Mouse (Mus musculus) CH12.LX (cell line): ENCODE measurements around the gene Lrrc8c. TPM values are rescaled to one million over a fixed set of nuclear protein-coding genes. Genes with fewer than 3 reads are reported as not detected.
A peak's percentile ranks its signal among the peaks of the same experiment; 100 is the strongest.

Experiments used
- DNase-seq: peaks from one replicate; pipeline ENCODE4 v3.0.0-alpha.2; 2013; ENCODE audit errors: extremely low read depth
- H3K27ac ChIP-seq: 2 replicates; pipeline ENCODE4 v1.5.1; 2012; ENCODE audit warnings: low read depth, mild to moderate bottlenecking, control low read depth, moderate library complexity; ENCODE audit not compliant: insufficient read depth
- H3K27me3 ChIP-seq: replicated peaks from 2 replicates; pipeline ENCODE3; 2012; ENCODE audit warnings: inconsistent platforms
- H3K36me3 ChIP-seq, 2 experiments: replicated peaks in 1 of 2; 2 replicates each; pipeline versions ENCODE3 to v1.6.1; 2012; ENCODE audit warnings: inconsistent platforms in 1 of 2, low read length in 1 of 2, mild to moderate bottlenecking in 1 of 2, mixed read lengths in 1 of 2, moderate library complexity in 1 of 2; ENCODE audit not compliant: control insufficient read depth in 1 of 2, insufficient read depth in 1 of 2
- H3K4me1 ChIP-seq, 2 experiments: 2 replicates each; pipeline ENCODE4 v1.6.1; 2012; ENCODE audit warnings: inconsistent platforms in 1 of 2, moderate library complexity in 1 of 2; ENCODE audit not compliant: insufficient read depth in 2 of 2, control insufficient read depth in 1 of 2
- H3K4me2 ChIP-seq: 2 replicates; pipeline ENCODE4 v1.6.1; 2012; ENCODE audit warnings: low read depth, mild to moderate bottlenecking, control low read depth; ENCODE audit not compliant: poor library complexity, insufficient read depth, severe bottlenecking
- H3K4me3 ChIP-seq, 3 experiments: fragments of 150-350 bp in 1 of 3; sonication (generic) in 1 of 3; replicated peaks in 1 of 3; 2 replicates each; pipeline versions ENCODE3 to v1.5.1; 2011 to 2012; ENCODE audit warnings: low read depth in 2 of 3, low read length in 2 of 3, mild to moderate bottlenecking in 2 of 3, moderate library complexity in 2 of 3, control low read depth in 1 of 3, improper control_type of control experiment in 1 of 3, inconsistent platforms in 1 of 3, mixed read lengths in 1 of 3; ENCODE audit not compliant: poor library complexity in 1 of 3
- H3K79me2 ChIP-seq: replicated peaks from 2 replicates; pipeline ENCODE4 v1.6.1; 2012; ENCODE audit warnings: mild to moderate bottlenecking, moderate library complexity; ENCODE audit not compliant: control insufficient read depth, poor library complexity, insufficient read depth, severe bottlenecking; ENCODE audit errors: extremely low read depth
- H3K9ac ChIP-seq: 2 replicates; pipeline ENCODE4 v1.6.1; 2012; ENCODE audit warnings: low read depth, mild to moderate bottlenecking, control low read depth, moderate library complexity; ENCODE audit not compliant: insufficient read depth
- H3K9me3 ChIP-seq: replicated peaks from 2 replicates; pipeline ENCODE3; 2012; ENCODE audit warnings: low read length, inconsistent platforms, mixed read lengths
- CTCF ChIP-seq, 2 experiments: IDR thresholded peaks in 1 of 2; conservative IDR thresholded peaks in 1 of 2; 2 replicates each; pipeline ENCODE4 v1.5.1; 2011 to 2012; ENCODE audit warnings: low read depth in 2 of 2, low read length in 2 of 2, improper control_type of control experiment in 1 of 2, inconsistent platforms in 1 of 2, mild to moderate bottlenecking in 1 of 2, moderate library complexity in 1 of 2
- ELF1 ChIP-seq: IDR thresholded peaks from 2 replicates; pipeline ENCODE4 v1.6.1; 2014; ENCODE audit warnings: low read depth, mild to moderate bottlenecking, inconsistent platforms, low read length, improper control_type of control experiment
- EP300 ChIP-seq: IDR thresholded peaks from 2 replicates; pipeline ENCODE4 v1.6.1; 2011; ENCODE audit warnings: low read length, improper control_type of control experiment
- ETS1 ChIP-seq: conservative IDR thresholded peaks from 2 replicates; pipeline ENCODE4 v1.6.1; 2012; ENCODE audit warnings: low read depth, mild to moderate bottlenecking, inconsistent platforms, low read length, improper control_type of control experiment, moderate library complexity
- IRF4 ChIP-seq: IDR thresholded peaks from 2 replicates; pipeline ENCODE4 v1.6.1; 2014; ENCODE audit warnings: low read depth, mild to moderate bottlenecking, inconsistent platforms, low read length, improper control_type of control experiment
- JUND ChIP-seq: conservative IDR thresholded peaks from 2 replicates; pipeline ENCODE4 v1.6.1; 2011; ENCODE audit warnings: low read depth, low read length, improper control_type of control experiment
- KAT2A ChIP-seq: IDR thresholded peaks from 2 replicates; pipeline ENCODE4 v1.6.1; 2012; ENCODE audit warnings: low read length, improper control_type of control experiment, inconsistent platforms; ENCODE audit not compliant: insufficient replicate concordance
- MAZ ChIP-seq: IDR thresholded peaks from 2 replicates; pipeline ENCODE4 v1.6.1; 2012; ENCODE audit warnings: low read depth, mild to moderate bottlenecking, inconsistent platforms, low read length, improper control_type of control experiment, moderate library complexity
- MXI1 ChIP-seq: IDR thresholded peaks from 2 replicates; pipeline ENCODE4 v1.6.1; 2011; ENCODE audit warnings: mild to moderate bottlenecking, low read depth, low read length, improper control_type of control experiment
- MYC ChIP-seq: IDR thresholded peaks from 2 replicates; pipeline ENCODE4 v1.6.1; 2011; ENCODE audit warnings: low read depth, mild to moderate bottlenecking, improper control_type of control experiment, low read length
- POLR2AphosphoS2 ChIP-seq: IDR thresholded peaks from 2 replicates; pipeline ENCODE4 v1.6.1; 2011; ENCODE audit warnings: low read depth, low read length, improper control_type of control experiment
- RAD21 ChIP-seq: IDR thresholded peaks from 2 replicates; pipeline ENCODE4 v1.6.1; 2011; ENCODE audit warnings: low read depth, mild to moderate bottlenecking, low read length, improper control_type of control experiment, moderate library complexity
- SIN3A ChIP-seq: IDR thresholded peaks from 2 replicates; pipeline ENCODE4 v1.6.1; 2012; ENCODE audit warnings: low read length, improper control_type of control experiment, inconsistent platforms
- TBP ChIP-seq: conservative IDR thresholded peaks from 2 replicates; pipeline ENCODE4 v1.6.1; 2011; ENCODE audit warnings: low read depth, low read length, improper control_type of control experiment
- USF2 ChIP-seq: conservative IDR thresholded peaks from 2 replicates; pipeline ENCODE4 v1.6.1; 2011; ENCODE audit warnings: low read depth, low read length, improper control_type of control experiment
- ZC3H11A ChIP-seq: IDR thresholded peaks from 2 replicates; pipeline ENCODE4 v1.6.1; 2012; ENCODE audit warnings: low read depth, mild to moderate bottlenecking, inconsistent platforms, low read length, improper control_type of control experiment
- ZMIZ1 ChIP-seq: IDR thresholded peaks from 2 replicates; pipeline ENCODE4 v1.6.1; 2012; ENCODE audit warnings: low read depth, mild to moderate bottlenecking, inconsistent platforms, low read length, improper control_type of control experiment
- ZNF384 ChIP-seq: IDR thresholded peaks from 2 replicates; pipeline ENCODE4 v1.6.1; 2012; ENCODE audit warnings: low read depth, low read length, improper control_type of control experiment, inconsistent platforms
- dilution Hi-C: fragments of 300-500 bp; cut with MboI; formaldehyde crosslinking; loops from 2 replicates; pipeline ENCODE4 v1.14.3; 2020; ENCODE audit warnings: low sequenced_read_pairs; ENCODE audit not compliant: extremely low pct_unique_long_range_greater_than_20kb, extremely low pct_ligation_motif_present
- in situ Hi-C: fragments of 300-500 bp; cut with MboI; formaldehyde crosslinking; loops from 3 replicates; pipeline ENCODE4 v1.14.3; 2019; ENCODE audit warnings: low sequenced_read_pairs, low pct_ligation_motif_present, low pct_unique_long_range_greater_than_20kb, mixed read lengths
- polyA plus RNA-seq: library from polyadenylated mRNA; unstranded; fragments of >175 nt; gene quantifications from 2 replicates; pipeline ENCODE4 v1.2.1, GENCODE M21; 2012; ENCODE audit warnings: low read depth; ENCODE audit not compliant: insufficient read length
- total RNA-seq, 2 experiments: library from RNA; depleted of rRNA; stranded (reverse); fragments of 300-350 nt in 1 of 2; fragments of >200 nt in 1 of 2; gene quantifications; 2 replicates each; pipeline ENCODE4 v1.2.3; 2012 to 2014

The Lrrc8c gene
- total and polyA plus RNA-seq, 3 experiments, result 3.3 to 10.3 (median 5.9) TPM

DNA sequence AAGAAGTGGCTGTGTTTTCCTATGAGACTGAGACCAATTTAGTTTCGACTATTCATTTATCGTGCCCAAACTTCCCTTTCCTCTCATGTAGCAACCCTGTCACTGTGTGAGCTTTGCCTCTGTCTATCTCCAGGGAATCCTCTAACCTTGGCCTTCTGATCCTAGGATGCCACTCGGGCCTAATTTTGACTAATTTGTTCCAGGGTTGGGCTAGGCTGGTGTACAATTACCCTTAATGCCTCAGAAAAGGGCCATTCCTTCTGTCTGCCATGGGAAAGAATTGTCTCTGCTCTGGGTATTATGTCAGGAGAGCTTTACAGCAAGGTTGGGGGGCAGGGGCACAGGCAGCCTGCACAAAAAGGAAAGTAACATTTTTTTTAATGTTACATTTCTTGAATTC lies 107.2 kb downstream of the Lrrc8c start:
- no peak for TF ChIP-seq IRF4
- no peak for TF ChIP-seq KAT2A
- no peak for TF ChIP-seq POLR2AphosphoS2
- no peak for TF ChIP-seq EP300
- TF ChIP-seq ZNF384, result no peak
- TF ChIP-seq CTCF (conservative IDR thresholded peaks at IDR 0.05 in 1 of 2, IDR thresholded peaks at IDR 0.05 in 1 of 2; ENCODE audit: low read depth in 2 of 2, low read length in 2 of 2), result no peak
- no peak for TF ChIP-seq TBP
- no peak for TF ChIP-seq MXI1
- TF ChIP-seq MYC, result no peak
- TF ChIP-seq RAD21, result no peak
- no peak for TF ChIP-seq ZC3H11A
- in situ Hi-C loops (no loop called here), dilution Hi-C loops (no loop called here)
- Histone ChIP-seq H3K9me3 (no peaks in the 10 kb centered on the region), H3K36me3 (no peaks in the 10 kb centered on the region), H3K9ac (peak overlapping the region; percentile 1; the same call in 1 of the 2 replicates), H3K4me2 (peak overlapping the region; percentile 42), H3K79me2 (no peaks in the 10 kb centered on the region), H3K4me3 (no peak overlapping the region), H3K4me1 (peaks cover 28 to 48% of the 10 kb centered on the region in 2 experiments), H3K27me3 (no peaks in the 10 kb centered on the region), H3K27ac (no peak overlapping the region)
- DNase-seq, result no peak

DNA sequence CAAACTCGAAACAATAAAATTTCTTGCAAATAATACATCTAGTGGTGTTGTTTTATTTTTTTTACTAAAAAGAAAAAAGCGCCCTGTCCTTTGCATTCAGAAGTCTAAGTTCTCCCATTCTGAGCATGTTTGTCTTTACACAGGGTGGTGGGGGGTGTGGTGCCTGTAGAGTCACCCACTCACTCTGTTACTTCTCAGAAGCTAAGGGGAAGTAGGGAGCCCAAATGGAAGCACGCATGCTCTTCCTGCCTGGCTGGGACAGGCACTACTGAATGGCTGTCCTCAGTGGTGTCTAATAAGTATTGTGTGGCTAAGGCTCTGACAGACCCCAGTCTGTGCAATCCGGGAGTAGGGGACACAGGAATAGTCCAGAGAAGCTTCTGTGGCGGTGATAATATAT lies 107.9 kb downstream of the Lrrc8c start:
- no peak for TF ChIP-seq MYC
- TF ChIP-seq IRF4, result no peak
- no peak for TF ChIP-seq ZC3H11A
- no peak for TF ChIP-seq ETS1
- no peak for TF ChIP-seq MXI1
- no peak for TF ChIP-seq MAZ
- no peak for TF ChIP-seq USF2
- TF ChIP-seq RAD21, result no peak
- TF ChIP-seq EP300, result no peak
- TF ChIP-seq ELF1, result no peak
- TF ChIP-seq JUND, result no peak
- no peak for TF ChIP-seq ZMIZ1
- no peak for TF ChIP-seq SIN3A
- TF ChIP-seq, all 38 proteins: peak for 0
- no peaks in the 10 kb centered on the region for H3K9me3 ChIP-seq
- H3K27me3 ChIP-seq, result no peaks in the 10 kb centered on the region
- no peak for DNase-seq
- H3K4me3 ChIP-seq, result no peak overlapping the region
- no peaks in the 10 kb centered on the region for H3K79me2 ChIP-seq
- in situ Hi-C loops, result no loop called here
- H3K9ac ChIP-seq, result no peak overlapping the region
- no peaks in the 10 kb centered on the region for H3K36me3 ChIP-seq
- H3K4me1 ChIP-seq, result peaks cover 28 to 44% of the 10 kb centered on the region in 2 experiments
- no peak overlapping the region for H3K27ac ChIP-seq
- no peak overlapping the region for H3K4me2 ChIP-seq
- dilution Hi-C loops, result no loop called here
